Mouse (Mus musculus) left cerebral cortex, postnatal 25 days (tissue): ENCODE data around the gene Oosp1. TPM values are rescaled to one million over a fixed set of nuclear protein-coding genes. Genes with fewer than 3 reads are reported as not detected.

Experiments used
- DNase-seq, 2 experiments: peaks; one replicate each; pipeline ENCODE4 v3.0.0; 2022; ENCODE audit warnings: low spot score in 2 of 2, mixed read lengths in 1 of 2
- intact Hi-C: fragments of 180-260 bp; cut with DNase I; formaldehyde crosslinking; loops from one replicate; pipeline ENCODE4 v1.15.1; 2025
- total RNA-seq, 2 experiments: library from RNA; stranded (reverse); gene quantifications; 2 replicates each; pipeline ENCODE4 v1.2.3; 2021

Gene Oosp1
- total RNA-seq, 2 experiments from 2014 or later: not detected

GRCm38 (mm10) chr19:11625231-11625630 is 65.7 kb downstream of the Oosp1 start:
- intact Hi-C loops: no loop called here
- no peak for DNase-seq

- intact Hi-C loops: no loop called here
- no peak for DNase-seq
Observed at GRCm38 (mm10) chr19:11624800-11625199, 66.2 kb downstream of the Oosp1 start.

- no peak for DNase-seq
- intact Hi-C loops: no loop called here
Observed at GRCm38 (mm10) chr19:11623551-11623950, 67.4 kb downstream of the Oosp1 start, which contains the start of gene Ms4a2. Ms4a2 (minus strand) TSS chr19:11623719.

- DNase-seq: no peak
- intact Hi-C loops: no loop called here
Observed at GRCm38 (mm10) chr19:11617983-11618382, 73.0 kb downstream of the Oosp1 start.

Other genes with a start within 250 kb of the Oosp1 start
- under 1 TPM in 1 of 2 experiments, not detected in 1; 0.57 TPM for gene Ms4a4b, start 247.6 kb downstream of the Oosp1 start, total RNA-seq
- 1 to 10 TPM; 1.5 to 1.7 TPM for gene Ms4a6c, start 221.8 kb downstream of the Oosp1 start, total RNA-seq
- under 1 TPM; 0.30 to 0.39 TPM for gene Gm8369, start 205.2 kb downstream of the Oosp1 start, total RNA-seq
- 1 to 10 TPM in 1 of 2 experiments, under 1 TPM in 1; 0.96 to 2.0 TPM for gene Ms4a6b, start 174.6 kb downstream of the Oosp1 start, total RNA-seq
- gene Ms4a4d, start 154.3 kb downstream of the Oosp1 start, total RNA-seq: not detected
- gene Ms4a6d, start 86.3 kb downstream of the Oosp1 start, total RNA-seq: 1 to 10 TPM; 1.2 to 1.8 TPM
- gene Ms4a2, start 67.4 kb downstream of the Oosp1 start, total RNA-seq: not detected
- not detected for gene Ms4a3, start 50.3 kb downstream of the Oosp1 start, total RNA-seq
- gene Oosp2, start 30.6 kb downstream of the Oosp1 start, total RNA-seq: not detected
- not detected for gene Oosp3, start 5.9 kb upstream of the Oosp1 start, total RNA-seq
- gene Gif, start 56.4 kb upstream of the Oosp1 start, total RNA-seq: not detected
- 10 to 100 TPM; 38.4 to 39.8 TPM for gene Mrpl16, start 79.2 kb upstream of the Oosp1 start, total RNA-seq
- gene Stx3, start 128.3 kb upstream of the Oosp1 start, total RNA-seq: 10 to 100 TPM; 20.9 to 21.6 TPM
- not detected for gene Olfr1417, start 148.1 kb upstream of the Oosp1 start, total RNA-seq
- not detected for gene Olfr1418, start 169.9 kb upstream of the Oosp1 start, total RNA-seq
- gene Olfr1419, start 184.0 kb upstream of the Oosp1 start, total RNA-seq: not detected
- gene Olfr1420, start 195.4 kb upstream of the Oosp1 start, total RNA-seq: not detected
- 10 to 100 TPM; 18.7 to 21.0 TPM for gene Patl1, start 221.2 kb upstream of the Oosp1 start, total RNA-seq